Mouse (Mus musculus) natural killer cell, adult 2 months (primary cell): Measurements from ENCODE around the gene Rnpepl1.
A peak's percentile ranks its signal among the peaks of the same experiment; 100 is the strongest.

Experiments
- DNase-seq, 2 experiments: peaks; one replicate each; pipeline ENCODE4 v3.0.0; 2022; ENCODE audit warnings: low spot score in 2 of 2

Gene Rnpepl1

GRCm38 (mm10) chr1:92906779-92907631 lies 3.6 kb upstream of the Rnpepl1 start, which contains the start of gene Dusp28:
Dusp28 (plus strand) TSS chr1:92906981.
- peak; percentile 79 to 81 for DNase-seq

GRCm38 (mm10) chr1:92907632-92908360 lies 2.8 kb upstream of the Rnpepl1 start:
- no peak for DNase-seq

GRCm38 (mm10) chr1:92908664-92909063 lies 1.9 kb upstream of the Rnpepl1 start:
- DNase-seq: no peak

GRCm38 (mm10) chr1:92909068-92909467 lies 1.5 kb upstream of the Rnpepl1 start:
- DNase-seq: peak in 1 of 2 experiments; percentile 28

- peak; percentile 11 to 29 for DNase-seq
Measured at GRCm38 (mm10) chr1:92910925-92911720, 540 bp downstream of the Rnpepl1 start.

- DNase-seq: no peak
Measured at GRCm38 (mm10) chr1:92911721-92912138, 1.1 kb downstream of the Rnpepl1 start.

GRCm38 (mm10) chr1:92912286-92912685 lies 1.7 kb downstream of the Rnpepl1 start:
- no peak for DNase-seq

- no peak for DNase-seq
Measured at GRCm38 (mm10) chr1:92914239-92914638, 3.7 kb downstream of the Rnpepl1 start.

- DNase-seq: no peak
Measured at GRCm38 (mm10) chr1:92914993-92915392, 4.4 kb downstream of the Rnpepl1 start.

- DNase-seq: no peak
Measured at GRCm38 (mm10) chr1:92916725-92917124, 6.1 kb downstream of the Rnpepl1 start.

- no peak for DNase-seq
Measured at GRCm38 (mm10) chr1:92919151-92919550, 8.6 kb downstream of the Rnpepl1 start.

GRCm38 (mm10) chr1:92919775-92920174 lies 9.2 kb downstream of the Rnpepl1 start:
- DNase-seq: no peak

- no peak for DNase-seq
Measured at GRCm38 (mm10) chr1:92920474-92921200, 10.1 kb downstream of the Rnpepl1 start.

- DNase-seq: no peak
Measured at GRCm38 (mm10) chr1:92921496-92921895, 10.9 kb downstream of the Rnpepl1 start.

GRCm38 (mm10) chr1:92930171-92930706 lies 19.7 kb downstream of the Rnpepl1 start:
- DNase-seq: no peak

GRCm38 (mm10) chr1:92933611-92934010 lies 23.0 kb downstream of the Rnpepl1 start:
- DNase-seq: peak in 1 of 2 experiments; percentile 12

- DNase-seq: peak; percentile 91
Measured at GRCm38 (mm10) chr1:92934182-92934827, 23.7 kb downstream of the Rnpepl1 start, which contains the start of gene Capn10. Capn10 (plus strand) TSS chr1:92934376.

- no peak for DNase-seq
Measured at GRCm38 (mm10) chr1:92935054-92935962, 24.7 kb downstream of the Rnpepl1 start.

- no peak for DNase-seq
Measured at GRCm38 (mm10) chr1:92935977-92936376, 25.4 kb downstream of the Rnpepl1 start.
